Mouse (Mus musculus) intestine, embryonic 15.5 days (tissue): ENCODE results near the gene Lsm10. TPM values are rescaled to one million over a fixed set of nuclear protein-coding genes. Genes with fewer than 3 reads are reported as not detected.

Source experiments
- ATAC-seq: fragments of 200-750 bp; cut with Nextera tagmentation; 2 replicates; pipeline ENCODE4 v1.8.0; 2017; ENCODE audit warnings: moderate TSS enrichment, moderate library complexity
- H3K27ac ChIP-seq: fragments of 300-500 bp; sonication (generic); 2 replicates; pipeline ENCODE4 v1.5.1; 2015; ENCODE audit warnings: mild to moderate bottlenecking, inconsistent platforms
- H3K27me3 ChIP-seq: fragments of 300-500 bp; sonication (generic); replicated peaks from 2 replicates; pipeline ENCODE4 v1.6.1; 2015; ENCODE audit warnings: inconsistent platforms
- H3K36me3 ChIP-seq: fragments of 300-500 bp; sonication (generic); 2 replicates; pipeline ENCODE4 v1.6.1; 2015; ENCODE audit warnings: inconsistent platforms
- H3K4me1 ChIP-seq: fragments of 300-500 bp; sonication (generic); replicated peaks from 2 replicates; pipeline ENCODE4 v1.6.1; 2015; ENCODE audit warnings: inconsistent platforms
- H3K4me2 ChIP-seq: fragments of 300-500 bp; sonication (generic); replicated peaks from 2 replicates; pipeline ENCODE4 v1.6.1; 2015; ENCODE audit warnings: mild to moderate bottlenecking, inconsistent platforms
- H3K4me3 ChIP-seq: fragments of 300-500 bp; sonication (generic); replicated peaks from 2 replicates; pipeline ENCODE4 v1.5.1; 2015; ENCODE audit warnings: inconsistent platforms
- H3K9ac ChIP-seq: fragments of 300-500 bp; sonication (generic); 2 replicates; pipeline ENCODE4 v1.6.1; 2015; ENCODE audit warnings: inconsistent platforms
- H3K9me3 ChIP-seq: fragments of 300-500 bp; sonication (generic); 2 replicates; pipeline ENCODE4 v1.6.1; 2016; ENCODE audit warnings: inconsistent platforms
- WGBS: fragments of 180-500 bp; shearing (Covaris S2); methylation state at CpG from one replicate; pipeline ENCODE4 v1.1.7; 2015; 5-methylcytosine and 5-hydroxymethylcytosine counted together
- polyA plus RNA-seq: library from polyadenylated mRNA; unstranded; fragments of >200 nt; fragmentation: Nextera tagmentation; extraction: Ambion mirVana; gene quantifications from 2 replicates; pipeline ENCODE4 v1.2.1, GENCODE M21; 2015

The Lsm10 gene
- polyA plus RNA-seq, 1 experiment from 2014 or later = 55.3 TPM

DNA sequence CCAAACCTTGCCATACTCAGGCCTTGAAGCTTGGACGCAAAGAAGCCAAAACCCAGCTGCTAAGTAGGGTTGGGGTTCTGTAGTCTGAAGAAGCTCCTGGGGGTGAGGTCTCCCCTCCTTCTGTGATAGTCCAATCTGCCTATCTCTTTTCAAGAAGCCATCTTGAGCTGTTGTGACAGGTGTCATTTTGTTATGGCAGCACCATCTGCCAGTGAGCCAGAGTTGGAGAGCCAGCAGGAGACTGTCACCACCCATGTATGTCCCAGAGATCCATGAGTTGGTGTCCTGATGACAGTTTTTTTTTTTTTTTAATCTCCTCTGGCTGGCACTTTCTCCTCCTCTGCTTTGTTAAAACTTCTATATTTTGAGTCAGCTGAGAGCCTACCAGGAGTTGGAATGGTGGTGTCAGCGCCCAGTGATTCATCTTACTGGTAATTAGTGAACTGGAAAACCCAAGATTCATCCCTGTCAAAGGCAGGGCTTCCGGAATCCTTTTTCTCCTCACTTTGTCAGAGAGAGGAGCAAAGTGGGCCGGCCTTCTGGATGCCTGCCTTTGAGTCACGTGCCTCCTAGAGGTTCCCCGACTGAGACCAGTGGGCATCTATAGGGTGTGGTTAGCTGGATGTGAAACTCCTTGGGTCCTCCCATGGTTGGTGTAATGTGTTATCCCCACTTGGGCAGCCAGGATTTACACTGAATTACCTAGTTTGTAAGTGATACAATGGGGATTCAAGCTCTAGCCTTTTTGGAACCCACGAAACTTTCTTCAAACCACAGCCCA, 5.8 kb downstream of the Lsm10 start:
- no peak for ATAC-seq
- Histone ChIP-seq H3K4me3 (no peak overlapping the region), H3K9me3 (no peaks in the 10 kb centered on the region), H3K27me3 (no peaks in the 10 kb centered on the region), H3K4me2 (peak overlapping the region; percentile 77), H3K27ac (peak overlapping the region; percentile 91), H3K36me3 (no peaks in the 10 kb centered on the region), H3K9ac (0 out of 2 replicates have a peak overlapping the region, but pooled peaks have one; percentile 30), H3K4me1 (peaks cover 30% of the 10 kb centered on the region)
- 50% methylated on average over 7 of the region's 7 CpGs for WGBS

DNA sequence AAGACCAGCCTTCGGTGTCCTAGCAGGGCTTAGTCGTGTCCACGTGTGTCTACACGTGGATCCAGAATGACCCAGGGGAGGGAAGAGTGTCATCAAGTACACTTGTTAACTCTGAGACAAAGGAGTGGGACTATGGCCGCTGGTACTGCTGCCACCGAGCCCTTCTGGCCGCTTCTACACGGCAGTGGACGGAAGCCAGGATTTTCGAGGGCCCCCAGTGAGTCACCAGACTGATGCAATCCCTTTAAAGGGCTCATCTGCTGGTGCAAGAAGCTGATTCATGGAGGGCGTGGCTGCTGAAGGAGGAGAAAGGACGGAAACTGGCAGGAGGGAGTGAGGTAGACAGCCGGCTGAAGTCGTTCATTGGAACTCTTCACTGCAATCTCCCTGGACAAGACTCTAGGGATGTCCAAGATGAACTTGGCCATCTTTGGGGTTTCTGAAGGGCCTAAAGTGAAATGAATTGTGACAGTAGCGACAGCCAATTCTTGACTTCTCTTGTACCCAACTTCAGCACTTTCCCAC, 6.7 kb downstream of the Lsm10 start:
- Histone ChIP-seq H3K4me1 (peaks cover 33% of the 10 kb centered on the region), H3K27me3 (no peaks in the 10 kb centered on the region), H3K36me3 (no peaks in the 10 kb centered on the region), H3K9ac (peak overlapping the region; percentile 30; the same call in 1 of the 2 replicates), H3K4me3 (peak overlapping the region; percentile 81), H3K9me3 (no peaks in the 10 kb centered on the region), H3K27ac (peak overlapping the region; percentile 91), H3K4me2 (peak overlapping the region; percentile 77)
- under 1% methylated on average over 15 of the region's 15 CpGs for WGBS
- peak; percentile 90 for ATAC-seq

- no peaks in the 10 kb centered on the region for H3K36me3 ChIP-seq
- no peaks in the 10 kb centered on the region for H3K27me3 ChIP-seq
- peak within 1 kb of the TSS; percentile 88 for H3K4me2 ChIP-seq
- H3K4me3 ChIP-seq = peak within 1 kb of the TSS; percentile 81
- H3K9me3 ChIP-seq = no peaks in the 10 kb centered on the region
- WGBS = 1% methylated on average over 33 of the region's 34 CpGs
- ATAC-seq = peak; percentile 97
- peak within 1 kb of the TSS; percentile 91 for H3K27ac ChIP-seq
- H3K4me1 ChIP-seq = peaks cover 38% of the 10 kb centered on the region
- peak within 1 kb of the TSS; percentile 76 for H3K9ac ChIP-seq
These were observed 7.2 kb downstream of the Lsm10 start, which contains the start of gene Stk40 for GRCm38 (mm10) chr4:126103590-126104068. Stk40 (plus strand) TSS chr4:126103957.

- Histone ChIP-seq H3K4me1 (peaks cover 40% of the 10 kb centered on the region), H3K36me3 (no peaks in the 10 kb centered on the region), H3K4me3 (peak overlapping the region; percentile 81), H3K27ac (peak overlapping the region; percentile 70), H3K4me2 (peak overlapping the region; percentile 88), H3K9ac (peak overlapping the region; percentile 76), H3K9me3 (no peaks in the 10 kb centered on the region), H3K27me3 (no peaks in the 10 kb centered on the region)
- ATAC-seq = peak; percentile 28
- WGBS = 2% methylated on average over 33 of the region's 34 CpGs
These were observed 8.0 kb downstream of the Lsm10 start for GRCm38 (mm10) chr4:126104261-126105075.

DNA sequence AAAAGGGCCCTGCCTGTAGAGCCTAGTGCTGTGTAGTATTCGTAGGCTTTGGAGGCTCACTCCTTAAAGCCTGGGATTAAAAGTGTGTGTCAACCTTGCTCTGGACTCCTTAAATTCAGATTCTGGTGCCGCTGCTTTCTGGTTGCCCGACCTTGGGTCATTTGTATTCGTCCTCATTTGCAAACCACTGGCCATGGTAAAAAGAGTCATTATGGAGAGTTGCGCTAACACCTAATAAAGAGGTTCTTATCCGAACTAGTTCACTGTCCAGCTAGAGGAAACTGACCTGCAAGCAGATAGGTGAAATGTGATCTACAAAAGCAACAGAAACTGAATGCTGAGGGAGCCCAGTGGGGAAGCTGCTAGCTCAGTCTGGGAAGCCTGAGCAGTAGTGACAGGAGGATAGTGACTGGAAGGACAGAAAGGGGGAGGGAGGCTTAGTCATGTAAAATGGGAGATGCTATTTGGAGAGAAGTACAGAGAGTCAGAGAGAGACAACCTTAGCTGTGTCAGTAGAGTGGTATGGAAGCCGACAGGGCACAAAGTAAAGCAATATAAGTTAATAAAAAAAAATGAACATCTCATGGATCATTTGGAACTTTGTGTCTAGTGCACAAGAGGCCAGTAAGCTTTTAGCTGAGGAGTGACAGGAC, 8.8 kb downstream of the Lsm10 start:
- H3K27me3 ChIP-seq = no peaks in the 10 kb centered on the region
- H3K9ac ChIP-seq = no peak overlapping the region
- H3K4me3 ChIP-seq = peak overlapping the region; percentile 81
- H3K4me1 ChIP-seq = peaks cover 46% of the 10 kb centered on the region
- H3K9me3 ChIP-seq = no peaks in the 10 kb centered on the region
- peak overlapping the region; percentile 88 for H3K4me2 ChIP-seq
- ATAC-seq = no peak
- no peak overlapping the region; the same call in 1 of the 2 replicates for H3K27ac ChIP-seq
- 67% methylated on average over 7 of the region's 7 CpGs for WGBS
- no peaks in the 10 kb centered on the region for H3K36me3 ChIP-seq

DNA sequence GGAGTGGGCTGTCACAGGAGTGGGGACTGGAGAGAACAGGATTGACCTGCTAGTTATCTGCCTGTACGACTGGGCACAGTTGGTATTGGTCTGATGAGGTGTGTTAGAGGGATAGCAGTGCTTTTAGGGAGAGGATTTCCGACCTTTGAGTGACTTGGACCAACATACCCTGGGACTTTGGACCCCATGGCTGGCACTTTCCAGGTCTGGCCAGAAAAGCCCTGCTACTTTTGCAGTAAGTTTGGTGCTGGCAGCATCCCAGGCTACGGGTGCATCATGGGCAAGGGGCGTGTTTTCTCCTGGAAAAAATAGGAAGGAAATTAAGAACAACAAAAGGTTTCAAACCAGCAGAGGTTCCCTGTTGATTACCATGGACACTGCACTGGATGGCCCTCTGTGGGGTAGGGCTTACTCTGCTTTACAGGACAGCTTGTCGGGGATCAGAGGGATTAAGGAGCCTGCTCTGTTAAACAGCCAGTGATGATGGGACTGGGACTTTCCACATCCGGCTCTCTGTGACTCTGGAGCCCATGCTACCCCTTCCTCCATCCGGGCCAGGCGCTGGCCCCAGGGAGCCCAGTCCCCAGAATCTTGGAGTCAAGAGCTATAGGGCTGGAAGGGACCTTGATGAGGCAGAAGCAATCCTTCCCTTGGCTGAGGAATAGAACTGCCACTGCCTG, 11.8 kb downstream of the Lsm10 start:
- no peaks in the 10 kb centered on the region for H3K36me3 ChIP-seq
- H3K9ac ChIP-seq = no peak overlapping the region
- H3K4me1 ChIP-seq = peaks cover 51% of the 10 kb centered on the region
- H3K4me2 ChIP-seq = no peak overlapping the region
- no peak overlapping the region for H3K27ac ChIP-seq
- no peaks in the 10 kb centered on the region for H3K9me3 ChIP-seq
- 67% methylated on average over 8 of the region's 8 CpGs for WGBS
- no peaks in the 10 kb centered on the region for H3K27me3 ChIP-seq
- H3K4me3 ChIP-seq = no peak overlapping the region
- no peak for ATAC-seq

DNA sequence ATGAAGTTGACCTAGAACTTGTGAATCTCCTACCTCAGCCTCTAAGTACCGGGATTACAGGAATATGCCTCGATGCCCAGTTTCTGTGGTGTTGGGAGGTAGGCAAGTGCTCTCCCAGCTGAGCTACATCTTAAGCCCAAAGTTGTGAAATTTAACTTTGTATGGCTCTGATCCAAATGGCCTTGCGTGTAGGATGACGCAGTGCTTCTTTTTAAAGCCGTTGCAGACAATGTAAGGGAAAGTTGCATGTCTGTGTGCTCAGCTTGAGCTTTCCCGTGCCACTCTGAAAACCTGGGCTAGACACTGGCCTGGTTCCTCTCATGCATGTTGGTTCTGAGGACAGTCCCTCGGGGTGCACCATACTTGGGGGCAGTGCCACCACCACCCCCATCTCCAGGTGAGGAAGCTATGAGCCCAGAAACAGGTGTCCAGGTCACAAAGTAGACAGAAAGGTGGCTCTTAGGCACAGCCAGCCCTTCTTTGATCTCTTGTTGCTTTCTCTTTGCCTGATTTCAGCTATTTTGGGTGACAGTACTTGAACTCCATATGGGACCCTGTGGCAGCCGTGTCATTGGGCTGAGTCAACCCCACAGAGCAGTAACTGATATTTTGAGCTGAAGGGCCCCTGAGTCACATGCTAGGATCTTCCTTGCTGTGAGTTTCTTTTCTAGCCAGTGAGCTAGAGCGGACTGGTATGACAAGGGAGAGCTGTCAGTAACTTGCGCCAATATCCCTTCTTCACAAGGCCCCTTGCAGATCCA, 13.4 kb downstream of the Lsm10 start:
- Histone ChIP-seq H3K4me1 (peaks cover 53% of the 10 kb centered on the region), H3K9ac (no peak overlapping the region; the same call in 1 of the 2 replicates), H3K27me3 (no peaks in the 10 kb centered on the region), H3K9me3 (no peaks in the 10 kb centered on the region), H3K36me3 (no peaks in the 10 kb centered on the region), H3K4me2 (peak overlapping the region; percentile 43), H3K4me3 (no peak overlapping the region), H3K27ac (peak overlapping the region; percentile 88)
- WGBS = 65% methylated on average over 10 of the region's 10 CpGs
- ATAC-seq = no peak

DNA sequence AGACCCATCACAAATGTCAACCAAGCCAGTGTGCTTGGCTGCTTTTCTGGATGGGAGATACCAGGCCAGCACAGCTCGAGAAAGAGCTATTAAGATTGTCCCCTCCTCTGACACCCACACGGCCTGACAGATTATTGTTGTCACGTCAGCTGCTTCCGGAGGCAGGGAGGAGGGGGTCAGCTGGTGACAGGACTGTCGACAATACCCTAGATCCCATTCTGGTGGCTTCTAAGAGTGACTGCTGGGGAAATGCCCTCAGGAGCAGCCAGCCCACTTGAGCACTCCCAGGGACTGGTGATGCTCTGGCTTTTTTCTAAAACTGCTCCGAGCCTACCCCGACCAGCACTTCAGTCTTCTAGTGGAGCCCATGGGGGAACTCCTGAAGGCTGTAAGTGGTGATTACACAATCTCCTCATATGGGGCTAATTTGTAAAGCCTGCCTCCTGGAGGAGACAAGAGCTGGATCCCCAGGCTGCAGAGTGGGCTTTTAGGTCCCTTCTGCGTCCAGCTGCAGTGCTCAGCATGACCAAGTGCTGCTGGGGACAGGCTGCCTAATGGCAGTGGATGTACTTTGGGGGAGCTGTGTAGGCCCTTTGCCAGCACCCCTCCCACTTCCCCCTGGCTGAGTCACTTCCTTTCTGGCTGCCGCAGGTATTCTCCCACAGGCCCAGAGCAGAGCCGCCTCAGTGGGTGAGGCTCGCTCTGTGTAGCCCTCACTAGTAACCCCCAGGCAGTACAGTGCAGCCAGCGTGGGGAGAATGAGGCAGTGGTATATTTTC, 14.1 kb downstream of the Lsm10 start:
- H3K4me1 ChIP-seq = peaks cover 45% of the 10 kb centered on the region

GRCm38 (mm10) chr4:126111153-126111549, 14.7 kb downstream of the Lsm10 start:
- Histone ChIP-seq H3K36me3 (no peaks in the 10 kb centered on the region), H3K4me3 (no peak overlapping the region), H3K9ac (no peak overlapping the region), H3K27ac (peak overlapping the region; percentile 88), H3K9me3 (no peaks in the 10 kb centered on the region), H3K4me1 (peaks cover 39% of the 10 kb centered on the region), H3K4me2 (peak overlapping the region; percentile 43), H3K27me3 (no peaks in the 10 kb centered on the region)
- WGBS = 27% methylated on average over 7 of the region's 7 CpGs
- 0 out of 2 replicates have a peak, but pooled peaks have one; percentile 12 for ATAC-seq

More for the DNA sequence above, 14.1 kb downstream of the Lsm10 start:
- Histone ChIP-seq H3K4me3 (no peak overlapping the region), H3K27me3 (no peaks in the 10 kb centered on the region), H3K36me3 (no peaks in the 10 kb centered on the region), H3K4me2 (peak overlapping the region; percentile 43), H3K9ac (peak overlapping the region; percentile 10; the same call in 1 of the 2 replicates), H3K27ac (peak overlapping the region; percentile 88), H3K9me3 (no peaks in the 10 kb centered on the region)
- 17% methylated on average over 12 of the region's 12 CpGs for WGBS
- ATAC-seq = peak; percentile 83

- H3K4me1 ChIP-seq = peaks cover 34% of the 10 kb centered on the region
- no peaks in the 10 kb centered on the region for H3K36me3 ChIP-seq
- H3K4me3 ChIP-seq = no peak overlapping the region
- 74% methylated on average over 4 of the region's 4 CpGs for WGBS
- no peaks in the 10 kb centered on the region for H3K27me3 ChIP-seq
- no peak for ATAC-seq
- no peak overlapping the region for H3K9ac ChIP-seq
- H3K9me3 ChIP-seq = no peaks in the 10 kb centered on the region
- no peak overlapping the region for H3K4me2 ChIP-seq
- no peak overlapping the region for H3K27ac ChIP-seq
These were observed 16.8 kb downstream of the Lsm10 start for GRCm38 (mm10) chr4:126113243-126113642.
